Mouse (Mus musculus) spleen, adult 2 months (tissue): ENCODE data around the gene Schip1.

ENCODE experiments used
- CTCF ChIP-seq: fragments of 200-500 bp; IDR thresholded peaks from 2 replicates; pipeline ENCODE4 v1.5.1; 2011; ENCODE audit warnings: mild to moderate bottlenecking, inconsistent platforms; ENCODE audit not compliant: insufficient read depth, insufficient read length, insufficient replicate concordance; ENCODE audit errors: extremely low read depth
- POLR2A ChIP-seq: fragments of 200-500 bp; IDR thresholded peaks from 2 replicates; pipeline ENCODE4 v1.6.1; 2011; ENCODE audit warnings: low read depth, low read length, inconsistent platforms

DNA sequence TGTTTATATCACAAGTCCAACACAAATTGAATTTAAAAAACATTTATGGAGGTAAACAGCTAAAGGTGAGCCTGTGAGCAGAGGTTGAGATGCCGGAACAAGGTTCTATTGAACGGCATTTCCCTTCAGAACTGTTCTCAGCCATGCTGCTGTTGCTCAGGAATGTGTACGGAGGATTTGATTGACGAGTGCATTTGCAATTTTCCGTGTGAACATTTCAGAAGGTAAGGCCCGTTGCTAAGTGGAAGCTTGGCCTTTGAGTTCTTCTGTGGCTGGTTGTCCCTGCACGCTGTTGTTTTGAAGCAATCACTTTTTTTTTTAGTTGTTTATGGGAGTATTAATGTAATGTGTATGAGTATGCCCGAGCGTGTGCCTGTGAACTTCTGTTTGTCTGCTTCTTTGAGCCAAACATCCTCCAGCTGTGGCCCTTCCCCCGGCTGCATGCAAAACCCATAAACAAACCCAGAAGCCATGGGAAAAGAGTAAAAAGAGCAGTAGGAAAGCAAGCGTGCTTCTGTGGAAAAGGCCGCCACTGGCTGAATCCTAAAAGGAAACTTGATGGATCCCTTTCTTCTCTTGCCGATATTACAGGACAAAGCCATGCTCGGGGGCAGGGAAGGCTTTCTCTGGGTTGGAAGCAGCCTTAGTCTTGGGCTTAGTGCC lies 518.6 kb downstream of the Schip1 start:
- TF ChIP-seq POLR2A, result no peak
- no peak for TF ChIP-seq CTCF
